Mouse (Mus musculus) skeletal muscle tissue, adult 2 months (tissue): Measurements from ENCODE around the gene 1700067P10Rik.
A peak's percentile ranks its signal among the peaks of the same experiment; 100 is the strongest.

Experiments used
- DNase-seq: peaks from one replicate; pipeline ENCODE4 v3.0.0-alpha.2; 2012; ENCODE audit warnings: low read depth, low spot score

Gene 1700067P10Rik

DNA sequence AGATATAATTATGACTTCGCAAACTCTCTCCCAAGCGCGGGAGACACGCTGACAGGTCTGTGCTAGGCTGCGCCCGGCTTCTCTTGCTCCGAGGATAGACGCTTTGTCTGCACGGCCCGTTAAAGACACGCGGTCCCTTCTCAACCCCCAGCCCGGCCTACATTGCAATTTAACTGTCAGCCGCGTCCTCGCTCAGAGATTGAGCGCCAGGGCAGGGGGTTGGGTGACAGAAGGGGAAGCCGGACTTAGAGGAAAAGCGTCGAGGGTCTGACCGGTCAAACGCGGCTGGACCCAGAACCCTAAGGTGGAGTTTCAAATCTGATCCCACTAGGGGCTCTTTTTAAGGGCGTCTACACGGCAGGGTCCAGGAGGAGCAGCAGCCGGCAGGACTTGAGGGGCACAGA, 6.6 kb downstream of the 1700067P10Rik start:
- no peak for DNase-seq

DNA sequence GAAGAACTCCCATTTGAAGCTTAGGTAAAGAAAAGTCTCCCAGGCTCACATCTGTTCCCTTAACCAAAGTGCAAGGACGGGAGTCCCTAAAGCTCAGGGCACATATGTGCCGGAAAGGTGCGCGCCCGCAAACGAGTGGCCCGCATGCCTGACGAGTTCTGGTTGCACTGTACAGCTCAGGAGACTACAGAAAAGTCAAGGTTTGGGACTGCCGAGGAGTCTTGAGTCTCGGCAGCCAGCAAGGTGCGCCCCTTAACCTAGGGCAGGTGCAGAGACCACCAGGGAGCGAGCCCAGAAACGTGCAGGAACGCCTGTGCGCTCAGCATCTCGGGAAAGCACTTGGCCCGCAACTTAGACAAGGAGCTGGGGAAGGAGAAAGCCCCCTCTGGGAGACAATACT, 7.2 kb downstream of the 1700067P10Rik start:
- no peak for DNase-seq

GRCm38 (mm10) chr17:48097011-48097742, 8.1 kb downstream of the 1700067P10Rik start:
- DNase-seq = no peak

DNA sequence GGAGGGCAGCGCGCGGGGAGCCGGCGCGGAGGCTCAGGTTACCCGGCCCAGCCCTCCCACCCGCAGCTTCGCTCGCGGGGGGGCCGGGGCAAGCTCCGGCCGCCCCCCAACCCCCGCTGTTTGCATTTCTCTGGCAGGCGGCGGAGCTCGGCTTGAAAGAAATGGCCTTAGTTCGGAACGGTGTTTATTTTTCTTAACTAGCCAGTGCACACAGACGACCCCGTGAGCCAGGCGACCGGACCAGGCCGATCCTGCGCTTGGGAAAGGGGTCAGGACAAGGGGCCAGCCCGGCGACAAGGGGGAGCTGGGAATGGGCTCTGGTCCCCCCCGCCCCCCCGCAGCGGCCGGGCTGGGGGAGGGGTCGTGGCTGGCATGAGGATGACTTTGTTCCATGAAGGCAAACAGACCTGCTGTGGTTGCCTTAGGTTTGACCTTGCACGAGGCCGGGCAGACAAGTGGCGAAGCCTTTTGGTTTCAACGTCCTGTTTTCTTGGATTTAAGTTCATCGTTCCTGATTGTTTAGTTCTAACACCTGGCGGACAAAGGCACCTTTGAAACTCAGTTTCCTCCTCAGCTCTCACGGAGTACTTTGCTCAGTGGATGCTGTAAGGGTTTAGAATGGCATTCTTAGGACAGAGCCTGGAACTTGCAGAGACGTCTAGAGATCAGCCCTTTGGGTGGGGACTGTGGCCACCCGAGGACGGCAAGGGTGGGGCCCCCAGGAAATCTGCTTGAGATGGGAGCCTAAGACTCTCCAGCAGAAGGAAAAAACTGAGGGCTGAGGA, 8.8 kb downstream of the 1700067P10Rik start:
- no peak for DNase-seq

DNA sequence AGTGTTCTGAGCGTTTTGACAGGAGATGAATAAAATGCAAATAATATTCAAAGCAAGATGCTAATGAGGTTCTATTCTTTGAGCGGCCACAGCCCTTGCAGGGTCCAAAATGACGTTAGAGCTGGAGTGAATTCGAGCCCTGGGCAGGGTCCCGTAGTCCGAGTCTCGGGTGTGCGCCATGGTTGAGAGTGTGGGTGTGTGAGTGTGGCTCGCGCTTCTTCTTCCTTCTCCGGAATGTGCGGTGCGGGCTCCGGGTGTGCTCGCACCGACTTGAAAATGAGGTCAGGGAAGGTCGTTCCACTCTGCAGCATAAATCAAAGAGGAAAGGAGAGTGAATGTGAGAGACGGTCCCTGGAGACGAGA, 9.4 kb downstream of the 1700067P10Rik start:
- DNase-seq = no peak

- DNase-seq = no peak
Measured at GRCm38 (mm10) chr17:48099312-48099711, 10.2 kb downstream of the 1700067P10Rik start.

- DNase-seq = peak; percentile 77
Measured at GRCm38 (mm10) chr17:48100441-48101417, 11.6 kb downstream of the 1700067P10Rik start.

- DNase-seq = no peak
Measured at GRCm38 (mm10) chr17:48107333-48107732, 18.2 kb downstream of the 1700067P10Rik start.

GRCm38 (mm10) chr17:48107862-48108261, 18.7 kb downstream of the 1700067P10Rik start:
- DNase-seq = no peak

GRCm38 (mm10) chr17:48108520-48108919, 19.4 kb downstream of the 1700067P10Rik start:
- DNase-seq = no peak

- no peak for DNase-seq
Measured at GRCm38 (mm10) chr17:48110547-48111287, 21.6 kb downstream of the 1700067P10Rik start.

- no peak for DNase-seq
Measured at GRCm38 (mm10) chr17:48118570-48118969, 29.5 kb downstream of the 1700067P10Rik start.

DNA sequence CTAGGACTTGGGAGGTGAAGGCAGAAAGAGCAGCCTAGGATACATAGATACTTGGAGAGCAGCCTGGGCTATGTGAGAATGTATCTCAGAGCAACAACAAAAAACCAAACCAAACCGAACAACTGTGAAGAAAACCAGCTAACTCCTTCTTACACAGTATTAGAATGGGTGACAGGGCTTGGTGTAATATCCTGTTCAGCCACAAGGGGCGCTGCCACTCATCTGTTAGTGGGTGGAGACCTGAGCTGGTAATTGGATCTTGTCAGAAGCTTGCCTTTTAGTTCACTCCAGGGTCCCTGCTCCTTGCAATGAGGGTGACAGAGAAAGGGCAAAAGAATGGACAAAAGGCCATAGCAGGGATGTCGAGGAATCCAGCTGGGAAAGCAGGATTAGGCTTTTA, 30.5 kb downstream of the 1700067P10Rik start:
- peak; percentile 38 for DNase-seq

DNA sequence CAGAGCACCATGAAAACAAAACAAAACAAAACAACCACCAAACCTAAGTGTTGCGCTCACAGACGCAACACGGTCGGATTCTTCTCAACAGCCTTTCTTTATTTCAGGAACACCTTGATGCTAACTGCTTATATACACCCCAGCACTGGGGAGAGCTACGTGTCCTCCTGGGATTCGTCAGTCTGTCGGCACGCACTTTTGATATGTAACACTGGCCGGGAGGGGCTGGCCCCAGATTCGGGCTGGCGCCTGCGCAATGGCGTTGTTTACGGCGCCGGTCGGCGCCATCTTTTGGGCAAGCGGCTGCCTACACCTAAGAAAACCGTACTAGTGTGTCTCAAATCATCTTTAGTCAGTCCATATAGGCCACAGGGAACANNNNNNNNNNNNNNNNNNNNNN, 31.3 kb downstream of the 1700067P10Rik start:
- DNase-seq = no peak

DNA sequence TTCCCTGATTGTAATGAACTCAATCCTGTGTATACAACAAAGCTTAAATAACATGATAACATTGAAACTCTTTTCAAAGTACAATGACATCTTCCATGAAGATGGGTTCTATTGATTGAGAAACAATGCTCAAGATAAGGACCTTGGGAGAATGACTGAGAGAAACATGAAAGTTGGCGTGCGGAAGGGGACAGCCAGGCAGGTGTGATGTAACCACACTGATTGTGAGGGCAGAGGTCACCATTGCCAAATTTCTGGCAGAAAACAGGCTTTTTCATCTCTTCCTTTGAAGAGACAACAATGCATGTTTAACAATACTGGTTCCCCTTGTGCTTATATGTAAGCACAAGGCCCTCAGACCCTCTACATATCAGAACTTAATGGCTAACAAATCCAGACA, 43.7 kb downstream of the 1700067P10Rik start:
- DNase-seq = no peak
